Mouse (Mus musculus) erythroblast, embryonic 14.5 days (primary cell): ENCODE results near the gene Kidins220. TPM values are rescaled to one million over a fixed set of nuclear protein-coding genes. Genes with fewer than 3 reads are reported as not detected.
A peak's percentile ranks its signal among the peaks of the same experiment; 100 is the strongest.

Source experiments
- H3K27me3 ChIP-seq: 2 replicates; pipeline ENCODE4 v1.6.1; 2012; ENCODE audit warnings: inconsistent platforms; ENCODE audit not compliant: control insufficient read depth
- H3K36me3 ChIP-seq: 2 replicates; pipeline ENCODE4 v1.6.1; 2012; ENCODE audit warnings: mild to moderate bottlenecking, inconsistent platforms; ENCODE audit not compliant: control insufficient read depth
- H3K4me1 ChIP-seq: 2 replicates; pipeline ENCODE4 v1.6.1; 2012; ENCODE audit warnings: inconsistent platforms; ENCODE audit not compliant: control insufficient read depth
- H3K4me3 ChIP-seq: replicated peaks from 2 replicates; pipeline ENCODE3; 2012; ENCODE audit warnings: moderate library complexity, mild to moderate bottlenecking, inconsistent platforms
- H3K9me3 ChIP-seq: 2 replicates; pipeline ENCODE4 v1.6.1; 2012; ENCODE audit warnings: low read length, inconsistent platforms, mixed read lengths; ENCODE audit not compliant: control insufficient read depth
- GATA1 ChIP-seq: IDR thresholded peaks from 2 replicates; pipeline ENCODE4 v1.6.1; 2012; ENCODE audit warnings: low read length, inconsistent platforms, mixed read lengths
- TAL1 ChIP-seq: IDR thresholded peaks from 3 replicates; pipeline ENCODE4 v1.6.1; 2012; ENCODE audit warnings: low read length, inconsistent platforms, mixed read lengths
- polyA plus RNA-seq: library from polyadenylated mRNA; stranded (reverse); fragments of >175 nt; gene quantifications from 2 replicates; pipeline ENCODE4 v1.2.3, GENCODE M21; 2012

The Kidins220 gene
- polyA plus RNA-seq, 1 experiment = 0.32 TPM

GRCm38 (mm10) chr12:24975115-24975733 is 499 bp downstream of the Kidins220 start:
- Histone ChIP-seq H3K9me3 (peaks cover 2% of the 10 kb centered on the region; the same call in 1 of the 2 replicates), H3K4me1 (peaks cover 24% of the 10 kb centered on the region), H3K27me3 (peaks cover 7% of the 10 kb centered on the region), H3K4me3 (peak overlapping the region; percentile 94), H3K36me3 (peaks cover 8% of the 10 kb centered on the region)
- no peak for TF ChIP-seq GATA1
- TF ChIP-seq TAL1 = no peak

GRCm38 (mm10) chr12:24985226-24985625 is 10.5 kb downstream of the Kidins220 start:
- Histone ChIP-seq H3K36me3 (peaks cover 68% of the 10 kb centered on the region), H3K4me3 (no peak overlapping the region), H3K27me3 (no peaks in the 10 kb centered on the region), H3K9me3 (no peaks in the 10 kb centered on the region), H3K4me1 (peaks cover 20% of the 10 kb centered on the region)
- TF ChIP-seq TAL1 (no peak), GATA1 (peak; percentile 41; the same call in 1 of the 2 replicates)

- Histone ChIP-seq H3K36me3 (peaks cover 79% of the 10 kb centered on the region), H3K4me3 (no peak overlapping the region), H3K9me3 (no peaks in the 10 kb centered on the region), H3K27me3 (no peaks in the 10 kb centered on the region), H3K4me1 (no peaks in the 10 kb centered on the region)
- TF ChIP-seq TAL1 (no peak), GATA1 (no peak)
Observed at GRCm38 (mm10) chr12:24995350-24995749, 20.6 kb downstream of the Kidins220 start.

GRCm38 (mm10) chr12:25005350-25005749 is 30.6 kb downstream of the Kidins220 start:
- H3K27me3 ChIP-seq = no peaks in the 10 kb centered on the region
- H3K4me1 ChIP-seq = no peaks in the 10 kb centered on the region
- H3K4me3 ChIP-seq = no peak overlapping the region
- TF ChIP-seq GATA1 = no peak
- no peak for TF ChIP-seq TAL1
- H3K9me3 ChIP-seq = no peaks in the 10 kb centered on the region
- H3K36me3 ChIP-seq = peaks cover 74% of the 10 kb centered on the region

GRCm38 (mm10) chr12:25009957-25010356 is 35.2 kb downstream of the Kidins220 start:
- H3K9me3 ChIP-seq = no peaks in the 10 kb centered on the region
- H3K27me3 ChIP-seq = no peaks in the 10 kb centered on the region
- peaks cover 3% of the 10 kb centered on the region; the same call in 1 of the 2 replicates for H3K4me1 ChIP-seq
- H3K36me3 ChIP-seq = peaks cover 79% of the 10 kb centered on the region
- no peak overlapping the region for H3K4me3 ChIP-seq
- no peak for TF ChIP-seq GATA1
- no peak for TF ChIP-seq TAL1

GRCm38 (mm10) chr12:25010416-25010815 is 35.7 kb downstream of the Kidins220 start:
- peaks cover 79% of the 10 kb centered on the region for H3K36me3 ChIP-seq
- peaks cover 3% of the 10 kb centered on the region; the same call in 1 of the 2 replicates for H3K4me1 ChIP-seq
- no peaks in the 10 kb centered on the region for H3K9me3 ChIP-seq
- H3K4me3 ChIP-seq = no peak overlapping the region
- no peak for TF ChIP-seq GATA1
- no peak for TF ChIP-seq TAL1
- H3K27me3 ChIP-seq = no peaks in the 10 kb centered on the region

- no peak for TF ChIP-seq TAL1
- no peak for TF ChIP-seq GATA1
- no peak overlapping the region for H3K4me3 ChIP-seq
- peaks cover 85% of the 10 kb centered on the region for H3K36me3 ChIP-seq
- no peaks in the 10 kb centered on the region for H3K27me3 ChIP-seq
- H3K9me3 ChIP-seq = no peaks in the 10 kb centered on the region
- H3K4me1 ChIP-seq = peaks cover 3% of the 10 kb centered on the region; the same call in 1 of the 2 replicates
Observed at GRCm38 (mm10) chr12:25011733-25012367, 37.1 kb downstream of the Kidins220 start.

GRCm38 (mm10) chr12:25012555-25013540 is 38.1 kb downstream of the Kidins220 start:
- TF ChIP-seq GATA1 = no peak
- TF ChIP-seq TAL1 = no peak
- no peaks in the 10 kb centered on the region for H3K27me3 ChIP-seq

More at GRCm38 (mm10) chr12:25012555-25013540, 38.1 kb downstream of the Kidins220 start:
- no peaks in the 10 kb centered on the region for H3K9me3 ChIP-seq
- peaks cover 3% of the 10 kb centered on the region; the same call in 1 of the 2 replicates for H3K4me1 ChIP-seq
- H3K36me3 ChIP-seq = peaks cover 85% of the 10 kb centered on the region
- no peak overlapping the region for H3K4me3 ChIP-seq
